Comparison of ENCODE assay signal across 8 mouse cellular contexts in the genomic region with DNA sequence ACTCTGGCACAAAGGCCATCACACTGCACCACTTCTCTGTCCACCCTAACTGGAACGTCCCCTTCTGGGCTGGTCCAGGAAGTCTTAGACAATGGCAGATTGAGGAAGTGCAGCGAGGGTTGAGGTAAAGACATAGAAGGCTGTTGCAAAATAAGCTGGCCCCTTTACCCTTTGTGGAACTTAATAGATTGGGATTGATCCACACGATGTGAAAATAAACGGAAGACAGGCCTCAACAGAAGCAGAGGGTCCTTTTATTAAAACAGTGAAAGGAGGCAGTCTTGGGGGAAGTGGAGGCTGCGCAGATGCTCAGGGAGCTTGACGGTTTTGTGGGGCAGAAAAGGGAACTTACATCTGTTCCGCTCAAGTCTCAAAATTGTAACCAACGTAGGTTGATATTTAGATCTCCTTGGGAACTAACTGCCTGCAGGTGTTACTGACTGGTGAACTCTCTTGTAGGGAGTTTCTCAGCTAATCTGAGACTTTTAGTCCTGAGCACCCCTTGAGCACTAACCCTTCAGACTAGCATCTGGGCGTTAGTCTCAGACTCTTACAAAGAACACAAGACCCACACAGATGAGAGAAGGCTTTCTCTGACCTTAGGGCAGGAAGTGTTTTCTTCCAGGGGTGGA. TPM values are rescaled to one million over a fixed set of nuclear protein-coding genes. Genes with fewer than 3 reads are reported as not detected.
DNase-seq lines count a peak whose midpoint lies in the region; ATAC-seq and TF ChIP-seq lines count a peak whose summit lies in the region.

A gene (plus strand): TSS at position 546 of the 632 bp plus-strand sequence.

- 0 out of 2 replicates have a peak, but pooled peaks have one; percentile 23 for TF ChIP-seq EP300 in lung, postnatal 0 days (IDR thresholded peaks at IDR 0.05)

- TF ChIP-seq CTCF in lung, postnatal 0 days (IDR thresholded peaks at IDR 0.05), result no peak
- TF ChIP-seq CTCF in small intestine, adult 2 months (IDR thresholded peaks at IDR 0.05; ENCODE audit: extremely low read depth, insufficient read length, insufficient replicate concordance, low read depth, low read length), result no peak

- H3K4me2 ChIP-seq in embryonic facial prominence, embryonic 14.5 days (ENCODE audit: low read depth, low read length), result peak within 1 kb of the TSS; percentile 87
- peak within 1 kb of the TSS; percentile 90 for H3K4me2 ChIP-seq in hindbrain, embryonic 12.5 days (replicated peaks)
- peak within 1 kb of the TSS; percentile 46 for H3K4me2 ChIP-seq in lung, postnatal 0 days (replicated peaks; ENCODE audit: low read depth, low read length)

- TF ChIP-seq POLR2A in small intestine, adult 2 months (IDR thresholded peaks at IDR 0.05; ENCODE audit: low read depth, low read length), result no peak

- 19% methylated on average over 9 of the region's 9 CpGs for WGBS in embryonic facial prominence, embryonic 14.5 days
- 23% methylated on average over 9 of the region's 9 CpGs for WGBS in hindbrain, embryonic 12.5 days
- WGBS in lung, postnatal 0 days, result 24% methylated on average over 9 of the region's 9 CpGs
- 54% methylated on average over 9 of the region's 9 CpGs for WGBS in small intestine, adult 2 months

- H3K27me3 ChIP-seq in embryonic facial prominence, embryonic 14.5 days (replicated peaks; ENCODE audit: control insufficient read depth, insufficient read depth, low read length), result no peaks in the 10 kb centered on the region
- H3K27me3 ChIP-seq in hindbrain, embryonic 12.5 days, result peaks cover 21% of the 10 kb centered on the region
- H3K27me3 ChIP-seq in lung, postnatal 0 days (replicated peaks; ENCODE audit: insufficient read depth, low read length), result no peaks in the 10 kb centered on the region
- H3K27me3 ChIP-seq in small intestine, adult 2 months (ENCODE audit: control insufficient read depth, insufficient read depth, low read length), result no peaks in the 10 kb centered on the region

- peak within 1 kb of the TSS; percentile 49 for H3K9ac ChIP-seq in embryonic facial prominence, embryonic 14.5 days (ENCODE audit: low read depth, low read length)
- H3K9ac ChIP-seq in hindbrain, embryonic 12.5 days, result peak within 1 kb of the TSS; percentile 61
- H3K9ac ChIP-seq in lung, postnatal 0 days (replicated peaks; ENCODE audit: low read depth), result no peak within 1 kb of the TSS

- H3K4me3 ChIP-seq in embryonic facial prominence, embryonic 14.5 days (ENCODE audit: low read depth, low read length), result peak within 1 kb of the TSS; percentile 44
- H3K4me3 ChIP-seq in hindbrain, embryonic 12.5 days, result peak within 1 kb of the TSS; percentile 43
- H3K4me3 ChIP-seq in lung, postnatal 0 days (ENCODE audit: low read depth, low read length), result peak within 1 kb of the TSS; percentile 22
- peak within 1 kb of the TSS; percentile 67 for H3K4me3 ChIP-seq in small intestine, adult 2 months (ENCODE audit: low read depth, low read length)

- DNase-seq in layer of hippocampus, adult 11-12 months (ENCODE audit: low spot score), result peak; percentile 32
- DNase-seq in layer of hippocampus, postnatal 25 days (ENCODE audit: extremely low spot score in 1 of 2, low spot score in 1 of 2), result no peak
- DNase-seq in embryonic facial prominence, embryonic 14.5 days (ENCODE audit: low spot score), result peak; percentile 3
- peak; percentile 50 for DNase-seq in lung, postnatal 0 days (ENCODE audit: low spot score)
- DNase-seq in urinary bladder, postnatal 14 days (ENCODE audit: low spot score), result no peak
- no peak for DNase-seq in gastrocnemius, adult 8-10 months (ENCODE audit: low spot score in 2 of 2)

- H3K9me3 ChIP-seq in embryonic facial prominence, embryonic 14.5 days (ENCODE audit: control insufficient read depth, low read length), result no peaks in the 10 kb centered on the region
- no peaks in the 10 kb centered on the region for H3K9me3 ChIP-seq in hindbrain, embryonic 12.5 days (replicated peaks)
- H3K9me3 ChIP-seq in lung, postnatal 0 days (ENCODE audit: low read length), result no peaks in the 10 kb centered on the region

- no peak within 1 kb of the TSS for H3K27ac ChIP-seq in embryonic facial prominence, embryonic 14.5 days (replicated peaks; ENCODE audit: low read depth, low read length)
- no peak within 1 kb of the TSS for H3K27ac ChIP-seq in hindbrain, embryonic 12.5 days
- no peak within 1 kb of the TSS; the same call in 1 of the 2 replicates for H3K27ac ChIP-seq in lung, postnatal 0 days (ENCODE audit: low read length)
- peak within 1 kb of the TSS; percentile 87 for H3K27ac ChIP-seq in small intestine, adult 2 months (ENCODE audit: insufficient read depth, low read depth, low read length)

- H3K36me3 ChIP-seq in embryonic facial prominence, embryonic 14.5 days (ENCODE audit: control insufficient read depth, insufficient read depth, low read length), result no peaks in the 10 kb centered on the region
- H3K36me3 ChIP-seq in hindbrain, embryonic 12.5 days, result no peaks in the 10 kb centered on the region
- H3K36me3 ChIP-seq in lung, postnatal 0 days (ENCODE audit: insufficient read depth, low read length), result no peaks in the 10 kb centered on the region
- H3K36me3 ChIP-seq in small intestine, adult 2 months (ENCODE audit: control insufficient read depth, insufficient read depth, low read length), result no peaks in the 10 kb centered on the region

- H3K4me1 ChIP-seq in embryonic facial prominence, embryonic 14.5 days (ENCODE audit: control insufficient read depth, insufficient read depth, low read length), result peaks cover 12% of the 10 kb centered on the region; the same call in 1 of the 2 replicates
- peaks cover 10% of the 10 kb centered on the region for H3K4me1 ChIP-seq in hindbrain, embryonic 12.5 days
- H3K4me1 ChIP-seq in lung, postnatal 0 days (ENCODE audit: insufficient read depth, low read depth, low read length), result no peaks in the 10 kb centered on the region
- H3K4me1 ChIP-seq in small intestine, adult 2 months (ENCODE audit: control insufficient read depth, insufficient read depth, insufficient read length, low read length), result peaks cover 4% of the 10 kb centered on the region; the same call in 1 of the 2 replicates

- ATAC-seq in embryonic facial prominence, embryonic 14.5 days (ENCODE audit: low read depth), result no peak; the same call in 1 of the 2 replicates
- ATAC-seq in hindbrain, embryonic 12.5 days (ENCODE audit: low FRiP score), result peak; percentile 26; the same call in 1 of the 2 replicates
- ATAC-seq in lung, postnatal 0 days, result peak; percentile 51

RNA-seq across cellular contexts. Expression of the gene that starts here (rescaled TPM):
- total RNA-seq in layer of hippocampus, postnatal 25 days (2021), result 1 to 10 TPM; 5.4 to 6.2 TPM
- polyA plus RNA-seq in embryonic facial prominence, embryonic 14.5 days (2014; fragmentation: Nextera tagmentation; extraction: Ambion mirVana), result 3.1 and 3.3 TPM in 2 replicates
- 0.65 and 1.7 TPM in 2 replicates for polyA plus RNA-seq in hindbrain, embryonic 12.5 days (2016; fragmentation: Nextera tagmentation; extraction: Ambion mirVana)
- 5.3 and 5.5 TPM in 2 replicates for polyA plus RNA-seq in lung, postnatal 0 days (2015; fragmentation: Nextera tagmentation; extraction: Ambion mirVana)
- 0.84 and 1.4 TPM in 2 replicates for polyA plus RNA-seq in small intestine, adult 2 months (2012; rRNA removed)
- 1 to 10 TPM in 2 of 4 experiments, under 1 TPM in 2; 0.56 to 2.2 (median 0.96) TPM for total RNA-seq in gastrocnemius, adult 8-10 months (2022)

Comparison
In these comparisons a context has a peak if more than half of its experiments do, and no peak if none do; other contexts are left out.
1. DNase-seq: peak in layer of hippocampus, adult 11-12 months (single experiment), embryonic facial prominence, embryonic 14.5 days (single experiment) and lung, postnatal 0 days (single experiment); none in layer of hippocampus, postnatal 25 days (0 of 2), urinary bladder, postnatal 14 days (single experiment) and gastrocnemius, adult 8-10 months (0 of 2).
2. Peak in every context shown above with its lines, with median percentiles within 50 percentile points of each other: H3K4me2 ChIP-seq and H3K4me3 ChIP-seq.